Mouse (Mus musculus): ENCODE measurements around the gene Rnf220.

DNA sequence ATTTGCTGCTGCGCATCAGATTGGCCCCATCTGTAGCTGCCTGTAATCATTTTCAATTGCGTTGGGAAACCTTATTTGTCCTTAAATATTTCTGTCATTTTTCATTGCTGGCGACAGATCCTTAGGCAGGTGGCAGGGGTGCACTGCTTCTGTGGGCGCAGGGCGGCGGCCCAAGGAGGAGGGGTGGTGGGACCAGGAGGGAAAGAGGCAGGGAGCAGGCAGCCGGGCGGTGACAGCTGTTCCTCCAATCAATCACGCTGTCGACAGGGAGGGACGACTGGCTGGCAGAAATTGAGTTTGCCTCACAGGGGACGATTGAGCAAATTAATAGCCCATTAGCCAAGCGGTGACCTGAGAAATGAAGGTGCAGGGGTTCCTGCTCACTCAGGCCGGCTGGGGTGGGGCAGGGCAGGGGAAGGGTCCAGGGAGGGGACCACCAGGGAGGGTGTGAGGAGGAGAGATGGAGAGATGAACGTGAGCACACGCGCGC, 179.1 kb downstream of the Rnf220 start:
- no peak for TF ChIP-seq GATA1 (IDR thresholded peaks at IDR 0.05; ENCODE audit: borderline replicate concordance, low read length)
- TF ChIP-seq FLI1 (IDR thresholded peaks at IDR 0.05; ENCODE audit: low read length), result no peak

Data from megakaryocyte, embryonic 14.5 days (primary cell).